Mouse (Mus musculus) liver, embryonic 14.5 days (tissue): ENCODE results near the gene Trpv4. TPM values are rescaled to one million over a fixed set of nuclear protein-coding genes. Genes with fewer than 3 reads are reported as not detected.

Experiments used
- ATAC-seq: fragments of 200-750 bp; cut with Nextera tagmentation; 2 replicates; pipeline ENCODE4 v1.8.0; 2017; ENCODE audit warnings: moderate number of reproducible peaks, mild to moderate bottlenecking, moderate library complexity; ENCODE audit not compliant: insufficient read depth
- DNase-seq, 3 experiments: peaks; one replicate each; pipeline ENCODE4 v3.0.0-alpha.2; 2012 to 2013; ENCODE audit warnings: low read depth in 3 of 3, low spot score in 3 of 3
- H3K27ac ChIP-seq: fragments of 300-500 bp; sonication (generic); 2 replicates; pipeline ENCODE4 v1.5.1; 2014; ENCODE audit warnings: moderate library complexity, mild to moderate bottlenecking, control low read depth, inconsistent platforms
- H3K27me3 ChIP-seq: fragments of 300-500 bp; sonication (generic); 2 replicates; pipeline ENCODE4 v1.6.1; 2014; ENCODE audit warnings: mild to moderate bottlenecking, low read length, moderate library complexity; ENCODE audit not compliant: control insufficient read depth, insufficient read depth
- H3K36me3 ChIP-seq: fragments of 300-500 bp; sonication (generic); replicated peaks from 2 replicates; pipeline ENCODE4 v1.6.1; 2014; ENCODE audit warnings: low read depth; ENCODE audit not compliant: control insufficient read depth, insufficient read depth
- H3K4me1 ChIP-seq, 2 experiments: fragments of 200-500 bp in 1 of 2; fragments of 300-500 bp in 1 of 2; sonication (generic) in 1 of 2; replicated peaks; 2 replicates each; pipeline ENCODE4 v1.6.1; 2012 to 2014; ENCODE audit warnings: antibody characterized with exemption in 1 of 2, inconsistent platforms in 1 of 2, low read length in 1 of 2; ENCODE audit not compliant: control insufficient read depth in 2 of 2, insufficient read depth in 2 of 2
- H3K4me2 ChIP-seq: fragments of 300-500 bp; sonication (generic); 2 replicates; pipeline ENCODE4 v1.6.1; 2014; ENCODE audit warnings: low read depth, mild to moderate bottlenecking, control low read depth, moderate library complexity
- H3K4me3 ChIP-seq, 2 experiments: fragments of 200-500 bp in 1 of 2; fragments of 300-500 bp in 1 of 2; sonication (generic) in 1 of 2; 2 replicates each; pipeline ENCODE4 v1.5.1; 2012 to 2014; ENCODE audit warnings: low read depth in 2 of 2, low read length in 2 of 2, mild to moderate bottlenecking in 2 of 2, control low read depth in 1 of 2, inconsistent platforms in 1 of 2, moderate library complexity in 1 of 2; ENCODE audit not compliant: insufficient read depth in 1 of 2
- H3K9ac ChIP-seq: fragments of 300-500 bp; sonication (generic); replicated peaks from 2 replicates; pipeline ENCODE4 v1.6.1; 2014; ENCODE audit warnings: mild to moderate bottlenecking, control low read depth, moderate library complexity
- H3K9me3 ChIP-seq: fragments of 300-500 bp; sonication (generic); 2 replicates; pipeline ENCODE4 v1.6.1; 2016; ENCODE audit warnings: low read length, mixed read lengths; ENCODE audit not compliant: control insufficient read depth
- CTCF ChIP-seq: IDR thresholded peaks from 2 replicates; pipeline ENCODE4 v1.5.1; 2016; ENCODE audit warnings: antibody characterized with exemption, low read depth, control low read depth
- EP300 ChIP-seq: IDR thresholded peaks from 2 replicates; pipeline ENCODE4 v1.6.1; 2016; ENCODE audit warnings: antibody characterized with exemption, low read depth
- WGBS: fragments of 180-500 bp; shearing (Covaris S2); extraction: QIAGEN DNeasy Blood & Tissue Kit; methylation state at CpG from one replicate; pipeline ENCODE4 v1.1.7; 2014; ENCODE audit not compliant: insufficient replicate concordance; 5-methylcytosine and 5-hydroxymethylcytosine counted together
- polyA plus RNA-seq, 2 experiments: library from polyadenylated mRNA; depleted of rRNA in 1 of 2; stranded (reverse) in 1 of 2; unstranded in 1 of 2; fragments of >200 nt; fragmentation: Nextera tagmentation in 1 of 2; extraction: Ambion mirVana in 1 of 2; gene quantifications; 2 replicates each; pipeline versions ENCODE4 v1.2.1 to v1.2.3; 2012 to 2014

Gene Trpv4
- polyA plus RNA-seq, 2 experiments = 0.14 to 0.22 TPM

GRCm38 (mm10) chr5:114583490-114584175 lies 74.6 kb downstream of the Trpv4 start:
- no peak overlapping the region for H3K4me2 ChIP-seq
- no peaks in the 10 kb centered on the region for H3K36me3 ChIP-seq
- no peak overlapping the region for H3K4me3 ChIP-seq
- H3K9ac ChIP-seq = no peak overlapping the region
- no peak overlapping the region for H3K27ac ChIP-seq
- H3K4me1 ChIP-seq = peaks cover 0 to 8% of the 10 kb centered on the region in 2 experiments; a peak in 2 of 4 replicates
- 49% methylated on average over 12 of the region's 12 CpGs for WGBS
- no peaks in the 10 kb centered on the region for H3K9me3 ChIP-seq
- H3K27me3 ChIP-seq = no peaks in the 10 kb centered on the region
- no peak for TF ChIP-seq CTCF
- no peak for TF ChIP-seq EP300
- no peak for DNase-seq
- ATAC-seq = no peak

GRCm38 (mm10) chr5:114583046-114583445 lies 75.2 kb downstream of the Trpv4 start:
- peaks cover 0 to 3% of the 10 kb centered on the region in 2 experiments; a peak in 1 of 4 replicates for H3K4me1 ChIP-seq
- no peak overlapping the region for H3K4me3 ChIP-seq
- H3K36me3 ChIP-seq = no peaks in the 10 kb centered on the region
- TF ChIP-seq CTCF (no peak), EP300 (no peak)
- ATAC-seq (no peak), DNase-seq (no peak)
- no peak overlapping the region for H3K4me2 ChIP-seq
- H3K9me3 ChIP-seq = no peaks in the 10 kb centered on the region
- 41% methylated on average over 3 of the region's 3 CpGs for WGBS
- H3K27me3 ChIP-seq = no peaks in the 10 kb centered on the region
- H3K27ac ChIP-seq = no peak overlapping the region
- no peak overlapping the region for H3K9ac ChIP-seq

- H3K4me3 ChIP-seq = no peak overlapping the region
- no peak overlapping the region for H3K9ac ChIP-seq
- 77% methylated on average over 12 of the region's 12 CpGs for WGBS
- TF ChIP-seq EP300 (no peak), CTCF (no peak)
- H3K27me3 ChIP-seq = no peaks in the 10 kb centered on the region
- H3K4me2 ChIP-seq = no peak overlapping the region
- H3K36me3 ChIP-seq = no peaks in the 10 kb centered on the region
- H3K9me3 ChIP-seq = no peaks in the 10 kb centered on the region
- H3K4me1 ChIP-seq = 0 out of 4 replicates have a peak, but pooled peaks cover 0 to 2% of the 10 kb centered on the region in 2 experiments
- ATAC-seq (no peak), DNase-seq (no peak)
- no peak overlapping the region for H3K27ac ChIP-seq
Measured at GRCm38 (mm10) chr5:114581486-114581885, 76.7 kb downstream of the Trpv4 start.

GRCm38 (mm10) chr5:114579714-114580357 lies 78.4 kb downstream of the Trpv4 start:
- H3K36me3 ChIP-seq = no peaks in the 10 kb centered on the region
- no peak overlapping the region for H3K4me3 ChIP-seq
- TF ChIP-seq EP300 = no peak
- no peak for TF ChIP-seq CTCF
- H3K9ac ChIP-seq = no peak overlapping the region
- WGBS = 54% methylated on average over 8 of the region's 8 CpGs
- ATAC-seq = no peak
- H3K9me3 ChIP-seq = no peaks in the 10 kb centered on the region
- H3K4me1 ChIP-seq = no peaks in the 10 kb centered on the region
- no peaks in the 10 kb centered on the region for H3K27me3 ChIP-seq
- H3K27ac ChIP-seq = no peak overlapping the region
- DNase-seq = no peak
- no peak overlapping the region for H3K4me2 ChIP-seq

GRCm38 (mm10) chr5:114578361-114578760 lies 79.9 kb downstream of the Trpv4 start:
- TF ChIP-seq CTCF (no peak), EP300 (no peak)
- DNase-seq (no peak), ATAC-seq (no peak)
- Histone ChIP-seq H3K9ac (no peak overlapping the region), H3K4me3 (no peak overlapping the region), H3K9me3 (no peaks in the 10 kb centered on the region), H3K4me2 (no peak overlapping the region), H3K27me3 (no peaks in the 10 kb centered on the region), H3K27ac (no peak overlapping the region), H3K4me1 (no peaks in the 10 kb centered on the region; a peak in 2 of 4 replicates), H3K36me3 (no peaks in the 10 kb centered on the region)
- 72% methylated on average over 20 of the region's 20 CpGs for WGBS
